Mouse (Mus musculus) heart, adult 2 months (tissue): ENCODE data around the gene Camk2b.

ENCODE experiments used
- CTCF ChIP-seq: fragments of 200-600 bp; IDR thresholded peaks from 2 replicates; pipeline ENCODE4 v1.8.1; 2022; ENCODE audit warnings: antibody characterized with exemption, mild to moderate bottlenecking, moderate library complexity
- EP300 ChIP-seq: fragments of 200-500 bp; IDR thresholded peaks from 2 replicates; pipeline ENCODE4 v1.6.1; 2011; ENCODE audit warnings: low read depth, low read length, control low read depth; ENCODE audit not compliant: insufficient read depth
- POLR2A ChIP-seq: fragments of 200-500 bp; IDR thresholded peaks from 2 replicates; pipeline ENCODE4 v1.6.1; 2011; ENCODE audit warnings: mild to moderate bottlenecking, low read depth, low read length, control low read depth; ENCODE audit not compliant: insufficient read depth

- TF ChIP-seq EP300: no peak
- TF ChIP-seq POLR2A: no peak
- no peak for TF ChIP-seq CTCF
These were observed 1.1 kb downstream of the Camk2b start for GRCm38 (mm10) chr11:6065046-6065521.
